Mouse (Mus musculus): ENCODE measurements at regions not wholly inside any gene's neighbourhood (a gene's known extent, or its start where the extent isn't known, plus 50 kb on each side); places are given as distances from the start of the nearest gene placed in this dataset.
A peak's percentile ranks its signal among the peaks of the same experiment; 100 is the strongest.

GRCm38 (mm10) chr15:51689498-51689897 is 2195.2 kb upstream of the Gm7489 start:
- no peak for ATAC-seq (ENCODE audit: insufficient number of reproducible peaks, low FRiP score, low TSS enrichment)

GRCm38 (mm10) chr15:51692671-51693070 is 2192.0 kb upstream of the Gm7489 start:
- ATAC-seq (ENCODE audit: insufficient number of reproducible peaks, low FRiP score, low TSS enrichment) = no peak

DNA sequence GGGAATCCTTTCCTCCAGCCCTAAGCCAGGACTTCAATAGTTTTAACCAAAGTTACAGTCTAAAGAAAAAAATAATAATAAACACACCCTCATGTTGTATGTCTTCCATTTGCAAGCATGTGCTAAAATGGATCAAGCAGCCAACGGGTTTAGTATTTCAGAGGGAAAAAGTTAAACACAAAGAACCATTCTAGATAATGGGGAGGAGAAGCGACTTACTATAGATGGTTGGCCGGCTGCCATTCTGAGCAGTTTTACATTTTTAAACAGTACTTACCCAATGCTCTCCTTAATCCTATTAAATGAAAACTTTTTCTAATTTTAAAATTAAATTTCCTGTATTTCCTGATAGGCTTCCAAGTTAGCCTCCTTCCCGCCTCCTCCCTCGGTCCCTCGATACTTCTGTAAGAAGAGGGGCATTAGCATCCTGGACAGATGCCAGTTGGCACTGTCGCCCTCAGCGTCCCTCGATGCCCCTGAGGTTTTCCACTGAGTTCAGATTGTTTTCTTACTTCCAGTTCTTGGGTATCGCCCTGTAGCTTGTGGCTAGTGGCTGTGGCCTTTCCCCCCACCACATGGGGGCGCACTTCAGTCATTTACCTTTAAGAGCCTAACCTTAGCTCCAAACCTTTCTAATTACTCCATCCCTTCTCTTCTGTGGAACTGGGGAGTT is 2188.2 kb upstream of the Gm7489 start:
- no peak; the same call in 1 of the 2 replicates for ATAC-seq (ENCODE audit: insufficient number of reproducible peaks, low FRiP score, low TSS enrichment)

DNA sequence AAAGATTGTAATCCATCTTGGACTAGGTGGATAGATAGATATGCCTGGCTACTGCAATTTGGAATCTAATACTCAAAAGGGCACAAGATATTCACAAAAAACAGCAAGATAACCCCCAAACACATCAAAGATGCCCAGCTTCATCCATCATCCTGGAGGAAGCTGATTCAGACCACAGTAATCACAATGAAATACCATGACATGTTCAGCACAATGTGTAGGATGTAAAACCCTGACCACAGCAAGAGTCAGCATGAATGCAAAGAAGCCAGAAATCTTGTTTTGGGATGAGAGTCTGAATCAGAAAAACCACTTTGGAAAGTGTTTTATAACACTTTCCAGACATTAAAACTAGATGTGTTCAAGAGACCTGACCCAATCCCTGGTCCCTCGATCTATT is 2180.5 kb upstream of the Gm7489 start:
- ATAC-seq (ENCODE audit: insufficient number of reproducible peaks, low FRiP score, low TSS enrichment) = no peak

DNA sequence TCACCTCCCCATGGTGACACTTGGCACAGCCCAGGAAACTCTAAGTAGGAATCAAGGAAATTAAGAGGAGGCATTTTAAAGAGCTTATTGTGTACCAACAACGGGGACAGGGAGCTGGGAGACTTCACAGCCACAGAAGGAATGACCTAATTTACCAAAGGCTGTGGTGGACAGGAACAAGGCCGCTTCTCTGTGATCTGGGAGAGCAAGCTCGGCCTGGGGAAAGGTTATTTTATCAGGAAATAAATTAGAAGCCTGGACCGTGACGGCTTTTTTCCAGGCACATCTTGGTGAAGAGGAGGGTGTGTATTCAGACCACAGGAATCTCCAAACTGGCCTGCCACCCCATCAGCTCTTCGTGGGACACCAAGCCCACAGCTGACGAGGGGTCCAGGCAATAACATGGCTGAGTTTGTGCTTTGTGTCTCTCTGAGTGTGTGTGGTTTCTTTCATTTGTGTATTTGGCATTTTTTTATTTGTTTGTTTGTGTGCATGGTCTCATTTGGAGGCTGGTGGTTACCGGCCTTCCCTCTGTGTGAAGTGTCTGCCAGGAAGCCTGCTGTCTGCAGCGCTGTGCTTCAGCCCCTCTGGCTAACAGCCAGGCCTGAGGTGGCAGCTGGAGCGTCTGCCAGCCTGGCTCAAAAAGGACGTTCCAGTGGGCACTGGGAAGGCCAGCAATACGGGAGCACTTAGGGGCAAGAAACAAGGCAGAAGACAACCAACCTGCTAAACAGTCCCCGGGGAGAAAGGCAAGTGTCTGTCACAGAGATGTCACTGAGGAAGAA is 2174.6 kb upstream of the Gm7489 start:
- ATAC-seq (ENCODE audit: insufficient number of reproducible peaks, low FRiP score, low TSS enrichment) = peak; percentile 59

- no peak for ATAC-seq (ENCODE audit: insufficient number of reproducible peaks, low FRiP score, low TSS enrichment)
Measured at GRCm38 (mm10) chr15:51720873-51721308, 2163.8 kb upstream of the Gm7489 start.

GRCm38 (mm10) chr15:51721363-51721762 is 2163.3 kb upstream of the Gm7489 start:
- no peak for ATAC-seq (ENCODE audit: insufficient number of reproducible peaks, low FRiP score, low TSS enrichment)

DNA sequence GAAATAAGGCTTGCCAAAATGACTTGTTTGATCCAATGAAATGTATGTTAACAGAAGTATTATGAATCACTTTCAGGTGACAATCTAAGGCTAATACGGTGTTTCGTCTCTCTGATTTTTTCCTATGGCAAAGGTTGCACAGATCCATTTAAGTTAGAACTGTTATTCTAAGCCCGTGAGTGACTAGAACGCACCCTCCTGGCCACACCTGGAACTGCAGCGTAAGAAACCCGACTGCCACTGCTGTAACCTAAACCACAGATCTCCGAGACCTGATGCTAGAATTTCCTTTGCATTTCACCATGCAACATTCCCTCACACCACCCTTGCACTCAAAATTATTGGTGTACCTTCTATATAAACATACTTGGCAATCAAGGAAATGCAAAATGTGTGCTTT is 2160.6 kb upstream of the Gm7489 start:
- no peak for ATAC-seq (ENCODE audit: insufficient number of reproducible peaks, low FRiP score, low TSS enrichment)

GRCm38 (mm10) chr15:51725457-51725856 is 2159.2 kb upstream of the Gm7489 start:
- no peak for ATAC-seq (ENCODE audit: insufficient number of reproducible peaks, low FRiP score, low TSS enrichment)

DNA sequence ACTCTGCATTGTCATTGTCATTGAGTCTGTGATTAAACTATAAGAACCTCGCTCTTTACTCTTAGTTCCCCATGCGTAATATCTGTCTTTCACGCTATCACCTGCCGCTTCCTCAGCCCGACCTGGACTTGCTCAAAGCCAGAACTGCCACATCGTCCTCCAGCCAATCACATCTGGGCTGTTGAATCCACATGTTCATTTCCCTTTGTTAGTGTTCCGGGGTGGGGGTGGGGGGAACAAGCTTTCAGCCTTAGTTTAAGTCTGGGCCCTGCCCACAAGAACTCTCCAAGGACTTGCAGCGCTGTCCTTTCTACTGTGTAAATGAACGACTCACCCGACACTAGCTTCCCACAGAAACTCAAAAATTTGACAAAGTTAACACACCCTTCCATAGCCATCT is 2154.6 kb upstream of the Gm7489 start:
- no peak for ATAC-seq (ENCODE audit: insufficient number of reproducible peaks, low FRiP score, low TSS enrichment)

- ATAC-seq (ENCODE audit: insufficient number of reproducible peaks, low FRiP score, low TSS enrichment) = no peak
Measured at GRCm38 (mm10) chr15:51730805-51731412, 2153.8 kb upstream of the Gm7489 start.

- no peak for ATAC-seq (ENCODE audit: insufficient number of reproducible peaks, low FRiP score, low TSS enrichment)
Measured at GRCm38 (mm10) chr15:51734194-51734593, 2150.5 kb upstream of the Gm7489 start.

Measured in cerebellum, adult (tissue).